Mouse (Mus musculus): ENCODE measurements at regions not wholly inside any gene's neighbourhood (a gene's known extent, or its start where the extent isn't known, plus 50 kb on each side); places are given as distances from the start of the nearest gene placed in this dataset.

GRCm38 (mm10) chr2:106458003-106458402 lies 235.1 kb upstream of the Mpped2 start:
- no peak for DNase-seq

DNA sequence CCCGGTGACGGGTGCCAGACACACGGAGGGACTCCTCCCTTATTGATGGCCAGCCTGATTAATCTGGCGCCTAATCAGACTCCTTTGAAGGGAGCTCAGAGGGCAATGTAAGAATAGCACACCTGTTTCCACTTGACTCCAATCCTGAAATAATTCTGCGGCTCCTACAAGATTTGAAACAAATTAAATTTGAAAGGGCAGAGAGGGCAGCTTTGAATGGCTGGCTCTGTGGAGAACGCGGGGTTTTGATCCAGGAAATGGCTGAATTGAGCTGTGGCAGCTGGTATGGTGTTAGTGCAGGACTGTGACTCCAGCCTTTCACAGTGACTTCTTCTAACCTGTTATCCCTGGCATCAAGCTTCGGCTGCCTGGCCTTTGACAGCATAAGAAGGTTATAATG lies 232.0 kb upstream of the Mpped2 start:
- DNase-seq, result no peak

DNA sequence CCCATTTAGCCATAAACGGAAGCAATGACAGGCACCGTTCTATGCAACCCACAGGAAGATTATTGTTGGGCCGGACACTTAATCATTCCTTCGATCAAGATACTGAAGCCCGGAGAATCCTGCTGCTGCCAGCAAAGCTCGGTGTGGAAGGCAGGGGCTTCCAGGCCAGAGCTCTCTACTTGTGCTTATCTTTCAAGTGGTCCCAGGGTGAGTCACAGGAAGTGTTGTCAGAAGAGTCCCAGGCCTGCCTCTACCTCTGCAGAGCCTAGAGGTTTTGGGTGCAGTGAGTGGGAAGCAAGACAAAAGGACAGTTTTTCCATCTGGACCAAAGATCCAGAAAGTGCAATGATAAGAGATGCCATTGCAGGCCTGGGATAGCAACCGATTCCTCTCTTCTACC lies 231.6 kb upstream of the Mpped2 start:
- no peak for DNase-seq

- DNase-seq, result peak; percentile 54
Measured at GRCm38 (mm10) chr2:106461973-106462637, 231.0 kb upstream of the Mpped2 start.

DNA sequence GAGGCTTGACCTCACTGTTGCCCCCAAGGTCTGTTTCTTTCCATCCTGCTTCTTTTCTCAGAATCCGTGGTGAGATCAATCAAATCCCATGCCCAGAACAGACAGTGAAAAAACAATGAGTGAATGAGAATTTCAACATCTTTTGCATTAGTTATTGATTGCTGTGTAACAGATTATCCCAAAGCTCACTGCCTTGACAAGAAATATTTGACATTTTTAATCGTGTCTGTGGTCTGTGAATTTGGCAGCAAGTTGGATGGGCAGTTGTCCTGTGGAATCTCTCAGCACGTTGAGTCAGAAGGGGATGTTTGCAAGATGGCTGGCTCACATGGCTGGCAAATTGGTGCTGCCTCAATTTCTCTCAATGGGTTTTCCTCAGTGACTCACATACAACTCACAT lies 228.0 kb upstream of the Mpped2 start:
- DNase-seq, result no peak

- no peak for DNase-seq
Measured at GRCm38 (mm10) chr2:106465831-106466230, 227.2 kb upstream of the Mpped2 start.

GRCm38 (mm10) chr2:106469196-106469595 lies 223.9 kb upstream of the Mpped2 start:
- DNase-seq, result no peak

DNA sequence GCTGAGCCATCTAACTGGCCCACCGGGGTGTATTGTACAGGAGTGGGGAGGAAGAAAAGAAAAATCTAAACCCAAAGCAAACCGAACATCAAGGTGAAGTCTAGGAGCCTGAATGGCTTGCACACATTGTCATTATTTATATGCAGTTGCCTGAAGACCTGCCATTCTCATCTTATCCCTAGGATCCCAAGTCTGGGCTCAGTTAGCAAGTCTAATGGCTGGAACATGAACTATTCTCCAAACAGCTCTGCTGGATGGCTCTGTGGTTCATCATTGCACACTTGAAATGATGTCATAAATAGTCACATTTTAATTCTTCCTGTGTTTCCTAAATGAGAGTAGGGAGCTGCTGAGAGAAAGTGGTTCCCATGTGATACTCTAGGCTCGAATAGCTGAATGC lies 219.6 kb upstream of the Mpped2 start:
- no peak for DNase-seq

GRCm38 (mm10) chr2:106477991-106478390 lies 215.1 kb upstream of the Mpped2 start:
- peak; percentile 72 for DNase-seq

GRCm38 (mm10) chr2:106487335-106488082 lies 205.6 kb upstream of the Mpped2 start:
- DNase-seq, result no peak

- no peak for DNase-seq
Measured at GRCm38 (mm10) chr2:106498735-106499134, 194.3 kb upstream of the Mpped2 start.

DNA sequence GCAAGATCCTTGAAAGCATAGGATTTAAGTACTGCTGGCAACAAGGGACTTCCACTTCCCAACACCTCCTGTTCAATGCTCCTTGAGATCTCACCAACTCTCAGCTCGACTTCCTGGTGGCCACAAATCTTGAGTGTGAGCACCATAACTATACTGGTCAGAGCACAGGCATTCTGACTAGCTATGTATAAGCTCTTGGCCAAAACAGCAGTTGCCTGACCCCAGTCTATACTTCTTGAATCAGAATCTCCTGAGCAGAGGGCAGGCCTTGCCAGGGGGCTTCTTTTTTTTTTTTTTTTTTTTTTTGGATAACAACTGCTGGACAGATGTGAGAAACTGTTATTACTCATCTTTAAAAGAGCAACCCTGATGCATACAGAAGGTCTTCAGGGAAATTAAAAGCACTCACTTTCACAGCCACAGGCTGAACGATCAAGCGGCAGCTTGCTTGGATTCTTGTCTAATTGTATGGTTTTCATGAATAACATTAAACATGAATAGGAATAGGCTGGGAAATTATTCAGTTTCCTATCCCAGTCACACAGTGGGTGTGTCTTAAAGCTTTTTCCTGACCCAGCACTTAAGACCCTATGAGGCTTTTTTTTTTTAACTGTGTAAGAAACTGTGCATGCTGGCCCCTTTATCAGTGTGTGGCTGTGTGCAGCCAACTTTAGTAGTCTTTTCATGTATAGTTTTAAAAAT lies 193.7 kb upstream of the Mpped2 start:
- DNase-seq, result no peak

DNA sequence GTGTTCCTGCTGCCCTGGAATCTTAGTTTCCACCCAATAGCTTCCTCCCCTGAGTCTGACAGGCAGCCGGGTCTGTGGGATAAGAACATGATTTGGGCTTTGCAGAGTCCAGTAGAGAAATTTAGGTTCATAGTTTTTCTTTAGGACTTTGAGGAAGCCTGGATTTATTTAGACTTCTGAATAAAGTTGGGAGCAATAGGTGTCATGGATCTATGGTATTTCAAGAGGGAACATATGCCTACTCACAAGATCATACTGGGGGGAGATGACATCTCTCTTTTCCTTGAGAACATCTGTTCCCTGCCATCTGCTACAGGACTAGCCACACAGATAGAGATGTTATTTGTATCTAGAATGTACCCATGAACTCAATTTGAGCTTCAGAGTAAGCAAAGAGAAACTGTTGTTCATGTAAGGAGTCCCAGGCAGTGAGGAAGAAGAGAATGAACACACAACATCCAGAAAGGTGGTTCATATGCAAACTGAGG lies 188.1 kb upstream of the Mpped2 start:
- DNase-seq, result no peak

DNA sequence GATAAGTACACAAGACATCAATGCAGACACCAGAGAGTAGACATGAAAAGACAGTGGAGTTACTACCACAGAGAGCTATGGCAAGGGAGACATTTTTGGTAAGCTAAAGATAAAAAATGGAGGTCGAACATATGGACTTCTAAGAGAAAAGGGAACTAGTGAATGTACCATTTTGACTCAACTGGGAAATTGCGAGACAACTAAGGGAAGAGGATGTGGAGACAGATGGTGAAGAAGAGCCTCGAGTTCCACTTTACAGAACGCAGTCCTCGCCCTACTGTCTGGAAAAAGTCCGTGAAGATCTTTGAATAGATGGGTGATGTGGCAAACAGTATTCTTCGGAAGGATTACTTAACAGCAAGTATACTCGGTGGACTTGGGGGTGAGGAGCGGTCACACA lies 181.2 kb upstream of the Mpped2 start:
- no peak for DNase-seq

DNA sequence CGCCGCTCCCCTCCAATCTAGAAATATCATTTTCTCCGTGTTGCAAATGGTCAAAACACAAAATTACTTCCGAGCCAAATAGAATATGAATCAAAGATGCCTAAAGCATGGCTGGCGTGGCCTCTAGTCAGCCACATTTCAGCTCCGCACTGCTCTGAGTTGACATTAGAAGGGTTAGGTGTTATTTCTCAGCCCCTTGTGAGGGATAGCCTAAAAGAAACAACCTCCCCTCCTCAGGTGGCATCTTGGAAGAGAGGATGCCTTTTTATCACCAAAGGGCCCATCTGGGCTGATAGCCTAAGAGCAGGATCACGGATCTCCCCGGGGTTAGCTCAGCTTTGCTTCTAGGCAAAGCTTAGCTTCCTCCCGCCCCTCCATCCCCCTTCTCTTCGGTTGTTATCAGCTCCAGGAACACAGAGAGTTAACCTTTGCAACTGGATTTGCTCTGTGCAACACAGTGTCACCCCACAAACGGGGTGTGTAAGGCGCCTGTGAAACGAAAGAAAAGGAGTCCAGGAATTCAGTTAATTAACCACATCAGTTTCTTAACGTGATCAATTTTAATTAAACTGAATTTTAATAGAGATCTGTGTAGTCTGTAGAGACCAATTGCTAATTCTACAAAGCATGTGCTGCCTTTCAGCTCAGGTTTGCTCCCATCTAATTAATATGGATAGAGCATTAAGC lies 180.6 kb upstream of the Mpped2 start:
- DNase-seq, result peak; percentile 27

GRCm38 (mm10) chr2:106513025-106513386 lies 180.1 kb upstream of the Mpped2 start:
- DNase-seq, result peak; percentile 10

- DNase-seq, result no peak
Measured at GRCm38 (mm10) chr2:106517224-106517623, 175.8 kb upstream of the Mpped2 start.

- no peak for DNase-seq
Measured at GRCm38 (mm10) chr2:106522961-106523360, 170.1 kb upstream of the Mpped2 start.

- no peak for DNase-seq
Measured at GRCm38 (mm10) chr2:106527008-106527407, 166.1 kb upstream of the Mpped2 start.

- DNase-seq, result no peak
Measured at GRCm38 (mm10) chr2:106529247-106529646, 163.8 kb upstream of the Mpped2 start.

- no peak for DNase-seq
Measured at GRCm38 (mm10) chr2:106529746-106530145, 163.3 kb upstream of the Mpped2 start.

- DNase-seq, result no peak
Measured at GRCm38 (mm10) chr2:106538329-106538728, 154.7 kb upstream of the Mpped2 start.

DNA sequence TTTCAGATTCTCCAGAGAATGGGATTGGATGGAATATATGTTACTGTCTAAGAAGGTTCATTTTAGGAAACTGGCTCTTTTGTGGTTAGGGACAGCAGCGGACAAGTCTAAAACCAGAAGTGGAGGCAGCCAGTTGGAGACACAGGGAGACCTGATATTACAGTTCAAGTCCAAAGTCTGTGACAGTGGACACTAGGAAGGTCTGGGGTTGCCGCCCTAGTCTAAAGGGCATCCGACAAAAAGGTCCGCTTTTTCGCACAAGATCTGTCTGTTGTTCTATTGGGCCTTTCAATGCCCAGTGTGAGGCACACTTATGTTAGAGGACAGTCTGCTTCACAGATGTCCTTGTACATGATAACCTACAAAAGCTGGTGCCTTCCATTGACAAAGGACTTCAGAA lies 152.9 kb upstream of the Mpped2 start:
- no peak for DNase-seq

Data from retina, postnatal 1 day (tissue).